Mouse (Mus musculus): Measurements from ENCODE around the gene Golm1. TPM values are rescaled to one million over a fixed set of nuclear protein-coding genes. Genes with fewer than 3 reads are reported as not detected.
"Not testable (repeated sequence)": the region's sequence is repeated elsewhere in the genome, so short reads cannot be mapped to it uniquely, and the experiment has no call there.

Golm1 gene
- polyA plus RNA-seq (2012; rRNA removed) (22.4 and 27.8 TPM in 2 replicates), polyA plus RNA-seq (2014; fragmentation: Nextera tagmentation; extraction: Ambion mirVana) (43.2 and 45.8 TPM in 2 replicates)

DNA sequence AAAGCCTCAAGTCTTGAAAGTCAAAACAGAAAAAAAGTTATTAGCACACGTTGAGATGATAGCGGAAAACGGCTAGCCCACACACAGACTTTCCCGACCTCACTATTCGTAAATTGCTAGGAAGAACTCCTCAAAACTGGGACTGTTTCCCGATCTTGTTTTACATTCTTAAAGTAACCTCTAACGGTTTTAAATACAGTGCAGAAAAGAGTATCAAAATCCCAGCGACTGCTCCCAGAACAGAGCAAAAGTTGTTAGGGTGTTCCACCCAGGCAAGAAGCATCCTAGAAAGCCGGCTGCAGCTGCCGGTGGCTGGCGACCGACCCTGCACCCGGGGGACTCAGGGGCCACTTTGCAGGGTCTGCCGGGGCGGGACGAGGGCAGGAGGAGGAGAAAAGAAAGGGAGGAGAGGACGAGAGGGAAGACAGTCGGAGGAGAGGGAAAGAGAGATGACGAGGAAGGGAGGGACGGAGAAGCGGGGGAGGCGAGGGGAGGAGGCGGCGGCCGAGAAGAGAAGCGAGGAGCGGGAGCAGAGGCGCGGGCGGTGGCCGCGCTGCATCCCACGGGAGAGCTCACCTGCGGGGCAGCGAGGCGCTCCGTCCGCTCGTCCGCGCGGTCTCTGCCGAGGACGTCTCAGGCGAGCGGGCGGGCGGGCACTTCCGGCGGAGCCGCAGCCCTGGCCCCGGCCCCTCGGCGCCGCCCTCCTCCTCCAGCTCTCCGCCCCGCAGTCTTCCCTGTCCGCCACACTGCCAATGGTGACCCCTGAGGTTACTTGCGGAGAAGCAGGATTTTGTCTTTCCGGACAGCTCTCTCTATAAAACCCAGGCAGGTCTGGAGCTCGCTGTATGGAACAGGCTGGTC is at the start of gene Golm1:
TSS of gene Golm1 (minus strand) at position 661 of the 861 bp plus-strand sequence.
- Histone ChIP-seq H3K27me3 (ENCODE audit: control insufficient read depth, insufficient read depth, low read length) (no peaks in the 10 kb centered on the region), H3K9me3 (ENCODE audit: control insufficient read depth, low read length) (no peaks in the 10 kb centered on the region), H3K4me3 (replicated peaks; ENCODE audit: low read length) (peak within 1 kb of the TSS; percentile 66), H3K4me1 (ENCODE audit: control insufficient read depth, insufficient read depth, low read length) (peaks cover 10% of the 10 kb centered on the region), H3K4me2 (replicated peaks; ENCODE audit: low read depth, low read length, severe bottlenecking) (peak within 1 kb of the TSS; percentile 51), H3K27ac (replicated peaks; ENCODE audit: low read depth, low read length) (peak within 1 kb of the TSS; percentile 78), H3K36me3 (ENCODE audit: control insufficient read depth, insufficient read depth, low read length) (no peaks in the 10 kb centered on the region), H3K9ac (ENCODE audit: low read depth, low read length, severe bottlenecking) (peak within 1 kb of the TSS; percentile 76)
- 0 out of 2 replicates have a peak, but pooled peaks have one; percentile 28 for TF ChIP-seq POLR2A (IDR thresholded peaks at IDR 0.05; ENCODE audit: borderline replicate concordance, extremely low read depth, insufficient read depth, insufficient read length)
- under 1% methylated on average over 35 of the region's 61 CpGs for WGBS
- peak; percentile 40 for DNase-seq (ENCODE audit: low spot score)
- ATAC-seq (ENCODE audit: low FRiP score, low read depth), result peak; percentile 86

DNA sequence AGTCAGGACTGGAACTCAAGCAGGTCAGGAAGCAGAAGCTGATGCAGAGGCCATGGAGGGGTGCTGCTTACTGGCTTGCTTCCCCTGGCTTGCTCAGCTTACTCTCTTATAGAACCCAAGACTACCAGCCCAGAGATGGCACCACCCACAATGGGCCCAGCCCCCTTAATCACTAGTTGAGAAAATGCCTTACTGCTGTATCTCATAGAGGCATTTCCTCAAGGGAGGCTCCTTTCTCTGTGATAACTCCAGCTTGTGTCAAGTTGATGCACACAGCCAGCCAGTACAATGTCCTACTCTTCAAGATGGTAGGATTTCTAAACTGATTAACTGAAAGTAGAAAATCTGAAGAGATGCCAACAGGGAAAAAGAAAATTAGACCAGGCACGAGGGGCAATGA is 46.5 kb upstream of the Golm1 start:
- not testable (repeated sequence) for H3K4me3 ChIP-seq (replicated peaks; ENCODE audit: low read length); H3K27ac ChIP-seq (replicated peaks; ENCODE audit: low read depth, low read length); H3K4me2 ChIP-seq (replicated peaks; ENCODE audit: low read depth, low read length, severe bottlenecking); DNase-seq (ENCODE audit: low spot score); H3K9ac ChIP-seq (ENCODE audit: low read depth, low read length, severe bottlenecking); H3K9me3 ChIP-seq (ENCODE audit: control insufficient read depth, low read length); ATAC-seq (ENCODE audit: low FRiP score, low read depth); H3K27me3 ChIP-seq (ENCODE audit: control insufficient read depth, insufficient read depth, low read length); H3K36me3 ChIP-seq (ENCODE audit: control insufficient read depth, insufficient read depth, low read length)
- H3K4me1 ChIP-seq (ENCODE audit: control insufficient read depth, insufficient read depth, low read length), result peaks cover 10% of the 10 kb centered on the region; the same call in 1 of the 2 replicates
- 91% methylated on average over 1 of the region's 1 CpGs for WGBS

DNA sequence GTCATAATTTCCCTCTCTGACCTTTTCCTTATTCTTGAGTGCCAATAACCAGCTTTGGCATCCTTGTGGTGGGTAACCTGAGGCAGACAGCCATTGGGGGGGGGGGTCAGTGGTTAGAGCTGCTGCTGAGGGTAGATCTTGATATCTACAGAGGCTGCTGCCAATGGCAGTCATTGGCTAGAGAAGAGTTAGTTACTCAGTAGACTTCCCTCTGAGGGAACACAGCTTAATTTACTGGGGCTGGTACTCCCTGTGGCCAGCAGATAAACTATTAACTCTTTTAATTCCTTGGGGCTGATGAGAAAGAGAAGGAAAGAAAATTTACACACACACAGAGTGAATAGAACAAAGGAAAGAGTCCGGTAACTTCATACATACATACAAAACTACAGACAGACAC is 43.9 kb upstream of the Golm1 start:
- H3K9ac ChIP-seq (ENCODE audit: low read depth, low read length, severe bottlenecking), result no peak overlapping the region
- WGBS, result 100% methylated on average over 1 of the region's 1 CpGs
- no peaks in the 10 kb centered on the region for H3K9me3 ChIP-seq (ENCODE audit: control insufficient read depth, low read length)
- H3K4me2 ChIP-seq (replicated peaks; ENCODE audit: low read depth, low read length, severe bottlenecking), result 0 out of 2 replicates have a peak overlapping the region, but pooled peaks have one; percentile 4
- no peak for DNase-seq (ENCODE audit: low spot score)
- peaks cover 5% of the 10 kb centered on the region; the same call in 1 of the 2 replicates for H3K4me1 ChIP-seq (ENCODE audit: control insufficient read depth, insufficient read depth, low read length)
- no peaks in the 10 kb centered on the region for H3K27me3 ChIP-seq (ENCODE audit: control insufficient read depth, insufficient read depth, low read length)
- no peak for ATAC-seq (ENCODE audit: low FRiP score, low read depth)
- no peak for TF ChIP-seq POLR2A (IDR thresholded peaks at IDR 0.05; ENCODE audit: borderline replicate concordance, extremely low read depth, insufficient read depth, insufficient read length)
- no peaks in the 10 kb centered on the region for H3K36me3 ChIP-seq (ENCODE audit: control insufficient read depth, insufficient read depth, low read length)
- H3K27ac ChIP-seq (replicated peaks; ENCODE audit: low read depth, low read length), result 0 out of 2 replicates have a peak overlapping the region, but pooled peaks have one; percentile 10
- no peak overlapping the region for H3K4me3 ChIP-seq (replicated peaks; ENCODE audit: low read length)

DNA sequence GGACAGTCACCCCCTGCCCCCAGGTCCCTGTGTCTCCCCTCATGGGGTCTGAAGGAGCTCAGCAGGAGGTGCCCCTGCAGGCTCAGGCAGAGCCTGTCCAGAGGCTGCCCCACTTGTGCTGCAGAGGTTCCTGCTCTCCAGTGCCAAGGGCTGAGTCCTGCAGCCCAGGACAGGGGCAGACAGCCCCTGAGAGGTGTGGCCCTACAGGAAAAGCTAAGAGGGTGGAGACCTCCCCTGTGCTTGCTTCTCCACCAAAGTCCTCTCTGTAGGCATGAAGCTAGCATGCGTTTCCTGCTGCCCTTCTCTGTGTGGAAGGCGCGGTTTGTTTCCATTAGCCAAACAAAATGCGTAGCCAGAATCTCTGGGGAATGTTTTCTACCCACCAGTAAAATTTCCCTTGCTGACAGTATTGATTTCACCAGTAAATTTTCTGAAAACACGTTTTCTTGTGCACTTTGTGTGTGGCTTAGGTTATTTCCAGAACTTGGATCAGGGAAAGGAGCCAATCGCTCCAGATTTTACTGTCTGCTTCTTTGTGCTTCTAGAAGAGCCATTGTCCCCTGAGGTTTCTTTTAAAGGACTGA is 43.3 kb upstream of the Golm1 start:
- not testable (repeated sequence) for H3K4me3 ChIP-seq (replicated peaks; ENCODE audit: low read length); H3K27me3 ChIP-seq (ENCODE audit: control insufficient read depth, insufficient read depth, low read length); DNase-seq (ENCODE audit: low spot score); ATAC-seq (ENCODE audit: low FRiP score, low read depth); H3K4me1 ChIP-seq (ENCODE audit: control insufficient read depth, insufficient read depth, low read length); H3K9ac ChIP-seq (ENCODE audit: low read depth, low read length, severe bottlenecking); H3K27ac ChIP-seq (replicated peaks; ENCODE audit: low read depth, low read length); H3K9me3 ChIP-seq (ENCODE audit: control insufficient read depth, low read length); H3K36me3 ChIP-seq (ENCODE audit: control insufficient read depth, insufficient read depth, low read length)
- H3K4me2 ChIP-seq (replicated peaks; ENCODE audit: low read depth, low read length, severe bottlenecking), result 0 out of 2 replicates have a peak overlapping the region, but pooled peaks have one; percentile 4
- WGBS, result 15% methylated on average over 6 of the region's 6 CpGs

DNA sequence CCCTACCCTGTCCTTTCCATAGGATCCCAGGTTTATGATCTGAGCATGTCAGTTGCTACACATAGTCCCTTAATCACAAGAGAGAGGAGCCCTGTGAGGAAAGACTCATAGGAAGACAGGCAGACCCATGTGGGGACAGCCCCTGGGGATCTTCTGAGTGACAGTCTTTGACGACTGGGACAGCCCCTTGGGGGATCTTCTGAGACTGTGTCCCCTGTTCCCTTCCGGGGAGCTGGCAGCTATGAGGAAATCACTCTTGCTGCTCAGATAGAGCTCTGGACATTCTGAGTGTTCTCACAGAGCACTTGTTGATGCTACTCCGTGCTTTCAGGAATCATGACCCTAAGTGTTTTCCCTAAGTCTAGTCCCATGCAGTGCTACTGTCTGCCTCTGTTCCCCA is 38.1 kb upstream of the Golm1 start:
- no peak for TF ChIP-seq POLR2A (IDR thresholded peaks at IDR 0.05; ENCODE audit: borderline replicate concordance, extremely low read depth, insufficient read depth, insufficient read length)
- no peak for DNase-seq (ENCODE audit: low spot score)
- Histone ChIP-seq H3K36me3 (ENCODE audit: control insufficient read depth, insufficient read depth, low read length) (no peaks in the 10 kb centered on the region), H3K4me1 (ENCODE audit: control insufficient read depth, insufficient read depth, low read length) (no peaks in the 10 kb centered on the region), H3K4me3 (replicated peaks; ENCODE audit: low read length) (no peak overlapping the region), H3K27me3 (ENCODE audit: control insufficient read depth, insufficient read depth, low read length) (no peaks in the 10 kb centered on the region), H3K9ac (ENCODE audit: low read depth, low read length, severe bottlenecking) (no peak overlapping the region), H3K27ac (replicated peaks; ENCODE audit: low read depth, low read length) (no peak overlapping the region), H3K9me3 (ENCODE audit: control insufficient read depth, low read length) (no peaks in the 10 kb centered on the region), H3K4me2 (replicated peaks; ENCODE audit: low read depth, low read length, severe bottlenecking) (no peak overlapping the region)
- 36% methylated on average over 3 of the region's 3 CpGs for WGBS
- ATAC-seq (ENCODE audit: low FRiP score, low read depth), result no peak

DNA sequence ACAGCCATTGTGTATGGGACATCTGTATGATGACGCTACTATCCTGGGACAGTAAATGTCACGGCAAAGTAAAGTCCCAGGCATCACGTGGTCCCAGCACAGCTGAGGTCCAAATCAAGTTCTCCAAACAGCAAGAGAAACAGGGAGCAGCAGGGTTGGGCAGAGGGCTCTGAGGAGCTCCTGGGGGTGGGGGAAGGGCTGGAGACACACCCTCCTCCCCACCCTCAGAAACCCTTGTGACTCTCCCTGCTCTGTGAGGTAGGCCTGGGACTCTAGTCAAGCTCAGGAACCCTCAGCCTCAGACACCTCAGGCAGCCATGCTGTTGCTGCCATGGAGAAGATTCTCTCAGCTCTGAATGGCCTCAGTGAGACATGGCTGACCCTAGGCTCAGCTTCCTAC is 36.4 kb upstream of the Golm1 start, which contains the start of gene Spata31d1b:
TSS of gene Spata31d1b (plus strand) at position 301 of the 400 bp plus-strand sequence.
- H3K4me1 ChIP-seq (ENCODE audit: control insufficient read depth, insufficient read depth, low read length); H3K27ac ChIP-seq (replicated peaks; ENCODE audit: low read depth, low read length); H3K9me3 ChIP-seq (ENCODE audit: control insufficient read depth, low read length); ATAC-seq (ENCODE audit: low FRiP score, low read depth); H3K27me3 ChIP-seq (ENCODE audit: control insufficient read depth, insufficient read depth, low read length); H3K9ac ChIP-seq (ENCODE audit: low read depth, low read length, severe bottlenecking); H3K36me3 ChIP-seq (ENCODE audit: control insufficient read depth, insufficient read depth, low read length); H3K4me3 ChIP-seq (replicated peaks; ENCODE audit: low read length); DNase-seq (ENCODE audit: low spot score); H3K4me2 ChIP-seq (replicated peaks; ENCODE audit: low read depth, low read length, severe bottlenecking): not testable (repeated sequence)
- WGBS, result 67% methylated on average over 3 of the region's 3 CpGs

All from limb, embryonic 14.5 days (tissue).